Mouse (Mus musculus) embryonic fibroblast, embryonic 13.5 days (primary cell): ENCODE measurements at regions not wholly inside any gene's neighbourhood (a gene's known extent, or its start where the extent isn't known, plus 50 kb on each side); places are given as distances from the start of the nearest gene placed in this dataset.

ENCODE experiments used
- H3K27ac ChIP-seq: 2 replicates; pipeline ENCODE4 v1.5.1; 2012; ENCODE audit warnings: low read length, control low read depth, inconsistent platforms; ENCODE audit not compliant: insufficient read depth
- H3K4me1 ChIP-seq: 2 replicates; pipeline ENCODE4 v1.6.1; 2011; ENCODE audit warnings: low read length; ENCODE audit not compliant: control insufficient read depth, insufficient read depth
- H3K4me3 ChIP-seq: 2 replicates; pipeline ENCODE4 v1.5.1; 2011; ENCODE audit warnings: mild to moderate bottlenecking, control low read depth, low read length; ENCODE audit not compliant: insufficient read depth
- CTCF ChIP-seq: IDR thresholded peaks from 2 replicates; pipeline ENCODE4 v1.5.1; 2011; ENCODE audit warnings: mild to moderate bottlenecking, control low read depth, low read length, moderate library complexity, borderline replicate concordance; ENCODE audit not compliant: insufficient read depth
- POLR2A ChIP-seq: IDR thresholded peaks from 2 replicates; pipeline ENCODE4 v1.6.1; 2011; ENCODE audit warnings: low read depth, mild to moderate bottlenecking, control low read depth, low read length, moderate library complexity

DNA sequence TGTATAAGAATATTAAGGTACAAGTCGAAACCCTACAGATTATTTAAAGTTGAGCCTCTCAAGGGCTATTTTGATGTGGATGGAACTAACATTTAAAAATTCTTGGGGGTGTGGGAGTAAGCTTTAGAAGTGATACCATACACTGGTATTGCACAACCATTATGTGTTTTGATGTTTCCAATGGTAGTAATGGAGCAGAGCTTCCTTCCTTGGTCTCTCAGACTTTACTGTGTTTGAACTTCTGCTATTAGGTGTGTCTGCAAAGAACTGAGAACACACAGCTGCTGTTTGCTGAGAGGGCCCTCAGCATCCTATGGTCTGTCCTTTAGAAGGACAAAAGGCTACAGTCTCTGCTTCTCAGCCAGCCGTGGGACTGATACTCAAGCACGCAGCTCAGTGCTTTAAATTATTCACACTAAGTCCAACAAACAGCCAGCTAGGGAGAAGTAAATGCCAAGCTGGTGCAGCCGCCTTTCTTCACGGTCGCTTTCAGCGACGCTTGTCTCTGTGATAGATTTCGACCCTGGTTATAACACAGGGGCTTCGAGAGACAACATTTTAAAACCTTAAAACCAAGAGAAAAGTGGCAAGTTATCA lies 479.5 kb downstream of the Ccdc171 start:
- H3K4me3 ChIP-seq: no peak overlapping the region
- TF ChIP-seq POLR2A (no peak), CTCF (no peak)
- H3K4me1 ChIP-seq: peaks cover 2% of the 10 kb centered on the region; the same call in 1 of the 2 replicates
- 0 out of 2 replicates have a peak overlapping the region, but pooled peaks have one; percentile 41 for H3K27ac ChIP-seq

- no peak for TF ChIP-seq CTCF
- H3K27ac ChIP-seq: no peak overlapping the region
- no peak overlapping the region for H3K4me3 ChIP-seq
- no peaks in the 10 kb centered on the region for H3K4me1 ChIP-seq
Measured at GRCm38 (mm10) chr4:84011941-84012340, 486.6 kb downstream of the Ccdc171 start.

GRCm38 (mm10) chr4:84015139-84015538 lies 489.8 kb downstream of the Ccdc171 start:
- Histone ChIP-seq H3K4me3 (no peak overlapping the region), H3K4me1 (peaks cover 8% of the 10 kb centered on the region), H3K27ac (no peak overlapping the region)
- TF ChIP-seq CTCF: no peak
- TF ChIP-seq POLR2A: no peak

GRCm38 (mm10) chr4:84015552-84016169 lies 490.3 kb downstream of the Ccdc171 start:
- Histone ChIP-seq H3K27ac (no peak overlapping the region), H3K4me1 (peaks cover 14% of the 10 kb centered on the region), H3K4me3 (no peak overlapping the region)
- TF ChIP-seq CTCF: no peak
- TF ChIP-seq POLR2A: no peak

- peaks cover 16% of the 10 kb centered on the region for H3K4me1 ChIP-seq
- TF ChIP-seq POLR2A: no peak
- H3K27ac ChIP-seq: no peak overlapping the region
Measured at GRCm38 (mm10) chr4:84018135-84018534, 492.8 kb downstream of the Ccdc171 start.

DNA sequence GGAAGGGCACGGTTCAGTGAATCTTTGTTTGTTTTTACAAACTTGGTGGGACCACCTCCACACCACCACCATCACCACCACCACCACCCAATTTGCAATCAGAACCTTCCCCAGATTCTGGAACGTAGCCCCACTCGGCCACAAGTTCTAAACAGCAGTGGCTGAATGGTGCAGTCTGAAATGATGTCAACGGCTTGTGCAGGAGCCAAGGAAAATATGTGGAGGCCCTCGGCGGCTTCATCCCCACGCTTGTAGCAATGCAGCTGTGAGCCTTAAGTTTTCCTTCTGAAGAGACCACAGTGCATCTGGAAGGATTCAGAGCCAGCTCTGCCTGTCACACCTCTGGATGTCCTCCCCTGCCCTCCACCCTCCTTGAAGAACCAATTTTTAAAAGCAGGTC lies 493.4 kb downstream of the Ccdc171 start:
- TF ChIP-seq POLR2A (no peak), CTCF (no peak)
- Histone ChIP-seq H3K4me1 (peaks cover 16% of the 10 kb centered on the region), H3K4me3 (no peak overlapping the region), H3K27ac (peak overlapping the region; percentile 48)

More at GRCm38 (mm10) chr4:84018135-84018534, 492.8 kb downstream of the Ccdc171 start:
- no peak overlapping the region for H3K4me3 ChIP-seq

DNA sequence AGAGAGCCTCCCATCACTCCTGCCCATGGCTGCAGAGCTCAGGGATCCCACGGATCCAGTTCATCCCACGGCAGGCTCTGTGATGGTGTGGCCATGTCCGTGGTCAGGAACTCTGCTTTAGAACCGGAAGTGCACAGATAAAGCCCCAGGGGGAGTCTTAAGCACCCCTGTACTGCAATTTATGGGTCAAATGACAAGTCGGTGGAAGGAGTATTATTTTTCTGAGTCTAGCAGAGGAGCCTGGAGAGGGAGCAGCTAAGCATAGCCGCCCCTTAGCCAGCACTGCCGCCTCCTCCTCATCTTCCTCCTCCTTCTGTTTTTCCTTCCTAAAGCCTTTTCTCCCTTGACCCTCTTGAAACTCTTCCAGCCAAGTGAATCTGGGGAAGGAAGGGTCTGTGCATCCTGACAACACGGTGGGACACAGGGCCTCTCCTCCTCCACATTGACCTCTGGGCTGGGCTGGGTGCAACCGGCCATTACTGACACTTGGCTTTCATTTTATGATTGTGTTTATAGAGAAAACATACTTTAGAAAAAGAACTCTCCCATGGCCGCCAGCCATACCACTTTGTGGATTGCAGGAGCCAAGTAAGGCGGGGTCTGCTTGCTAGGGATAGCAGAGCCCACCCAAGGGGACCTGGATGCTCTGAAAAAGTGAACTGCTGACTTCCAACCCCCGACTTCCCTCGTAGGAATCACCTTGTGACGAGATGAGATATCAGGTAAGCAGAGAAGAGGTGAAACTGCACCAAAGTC lies 494.3 kb downstream of the Ccdc171 start:
- Histone ChIP-seq H3K4me1 (peaks cover 16% of the 10 kb centered on the region), H3K27ac (peak overlapping the region; percentile 48), H3K4me3 (no peak overlapping the region)
- TF ChIP-seq CTCF (no peak), POLR2A (no peak)

- peaks cover 16% of the 10 kb centered on the region for H3K4me1 ChIP-seq
- H3K4me3 ChIP-seq: no peak overlapping the region
- H3K27ac ChIP-seq: no peak overlapping the region
- TF ChIP-seq CTCF: no peak
- no peak for TF ChIP-seq POLR2A
Measured at GRCm38 (mm10) chr4:84020692-84021091, 495.3 kb downstream of the Ccdc171 start.

DNA sequence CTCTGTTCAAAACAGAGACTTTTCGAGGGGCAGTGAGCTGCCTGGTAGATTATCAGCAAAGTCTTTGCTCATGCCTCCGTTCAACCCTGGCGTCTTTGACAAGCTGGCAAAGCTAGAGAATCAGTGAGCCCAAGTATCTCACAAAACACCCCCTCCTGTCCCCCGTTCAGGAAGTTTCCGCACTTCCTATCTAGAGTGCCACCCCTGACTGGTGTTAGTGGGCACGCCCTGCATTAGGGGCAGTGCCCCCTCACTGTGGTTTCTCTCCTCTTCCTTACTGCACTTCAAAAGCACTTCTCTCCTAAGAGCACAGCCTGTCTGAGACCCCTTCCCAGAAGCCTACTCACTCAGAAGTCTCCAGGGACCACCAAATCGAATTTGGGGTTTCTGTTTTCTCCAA lies 497.0 kb downstream of the Ccdc171 start:
- peaks cover 16% of the 10 kb centered on the region for H3K4me1 ChIP-seq
- no peak overlapping the region for H3K27ac ChIP-seq
- no peak overlapping the region for H3K4me3 ChIP-seq
- TF ChIP-seq CTCF (no peak), POLR2A (no peak)

GRCm38 (mm10) chr4:84026144-84026543 lies 500.8 kb downstream of the Ccdc171 start:
- Histone ChIP-seq H3K4me1 (no peaks in the 10 kb centered on the region), H3K4me3 (no peak overlapping the region), H3K27ac (no peak overlapping the region)
- TF ChIP-seq CTCF: no peak
- no peak for TF ChIP-seq POLR2A
